Mouse (Mus musculus): ENCODE data around the gene Frmd4a.

- TF ChIP-seq EP300 (IDR thresholded peaks at IDR 0.05; ENCODE audit: insufficient read depth, low read depth, low read length) (no peak), CTCF (IDR thresholded peaks at IDR 0.05) (no peak)
These were observed 594.2 kb downstream of the Frmd4a start for GRCm38 (mm10) chr2:4611704-4612103.
